Mouse (Mus musculus) lung, adult 2 months (tissue): ENCODE measurements around the gene H2-M3. TPM values are rescaled to one million over a fixed set of nuclear protein-coding genes. Genes with fewer than 3 reads are reported as not detected.

ENCODE experiments used
- DNase-seq: peaks from one replicate; pipeline ENCODE4 v3.0.0; 2022
- H3K4me1 ChIP-seq: fragments of 200-500 bp; 2 replicates; pipeline ENCODE4 v1.6.1; 2011; ENCODE audit warnings: low read length; ENCODE audit not compliant: control insufficient read depth, insufficient read depth
- H3K4me3 ChIP-seq: fragments of 200-500 bp; replicated peaks from 2 replicates; pipeline ENCODE3; 2011; ENCODE audit warnings: low read depth, mild to moderate bottlenecking, control low read depth, low read length; ENCODE audit errors: extremely low read depth
- CTCF ChIP-seq: fragments of 200-500 bp; IDR thresholded peaks from 2 replicates; pipeline ENCODE4 v1.5.1; 2011; ENCODE audit warnings: mild to moderate bottlenecking, low read length, control low read depth; ENCODE audit not compliant: insufficient read depth
- POLR2A ChIP-seq: fragments of 200-500 bp; IDR thresholded peaks from 2 replicates; pipeline ENCODE4 v1.6.1; 2011; ENCODE audit warnings: low read depth, mild to moderate bottlenecking, control low read depth, low read length, borderline replicate concordance; ENCODE audit errors: extremely low read depth
- WGBS: fragments of 180-500 bp; shearing (Covaris S2); methylation state at CpG from one replicate; pipeline ENCODE4 v1.1.7; 2018; 5-methylcytosine and 5-hydroxymethylcytosine counted together
- polyA plus RNA-seq: library from polyadenylated mRNA; depleted of rRNA; stranded (reverse); fragments of >200 nt; gene quantifications from 2 replicates; pipeline ENCODE4 v1.2.3, GENCODE M21; 2012; rRNA removed

H2-M3 gene
- polyA plus RNA-seq, 1 experiment = 14.6 TPM

GRCm38 (mm10) chr17:37276573-37276972 lies 6.6 kb downstream of the H2-M3 start:
- H3K4me3 ChIP-seq = no peak overlapping the region
- H3K4me1 ChIP-seq = no peaks in the 10 kb centered on the region
- no peak for TF ChIP-seq CTCF
- no peak for TF ChIP-seq POLR2A
- DNase-seq = no peak

- Histone ChIP-seq H3K4me1 (no peaks in the 10 kb centered on the region), H3K4me3 (no peak overlapping the region)
- TF ChIP-seq POLR2A = no peak
- TF ChIP-seq CTCF = no peak
- 71% methylated on average over 1 of the region's 1 CpGs for WGBS
- no peak for DNase-seq
Observed at GRCm38 (mm10) chr17:37280331-37280730, 10.3 kb downstream of the H2-M3 start.

- TF ChIP-seq POLR2A (no peak), CTCF (no peak)
- no peak within 1 kb of the TSS for H3K4me3 ChIP-seq
- DNase-seq = no peak
- H3K4me1 ChIP-seq = no peaks in the 10 kb centered on the region
- 79% methylated on average over 1 of the region's 1 CpGs for WGBS
Observed at GRCm38 (mm10) chr17:37283360-37283759, 13.3 kb downstream of the H2-M3 start, which contains the start of gene Olfr99. Gene Olfr99, minus strand, starts transcription at chr17:37283460.

- WGBS = 73% methylated on average over 4 of the region's 4 CpGs
- Histone ChIP-seq H3K4me1 (no peaks in the 10 kb centered on the region), H3K4me3 (no peak within 1 kb of the TSS)
- TF ChIP-seq POLR2A (no peak), CTCF (no peak)
- DNase-seq = no peak
Observed at GRCm38 (mm10) chr17:37304213-37304612, 34.2 kb downstream of the H2-M3 start, which contains the start of gene Olfr101. Gene Olfr101, minus strand, starts transcription at chr17:37304313.

GRCm38 (mm10) chr17:37308483-37308882 lies 38.5 kb downstream of the H2-M3 start:
- Histone ChIP-seq H3K4me3 (no peak overlapping the region), H3K4me1 (no peaks in the 10 kb centered on the region)
- WGBS = 33% methylated on average over 4 of the region's 4 CpGs
- no peak for DNase-seq
- TF ChIP-seq CTCF = no peak
- TF ChIP-seq POLR2A = no peak

- H3K4me1 ChIP-seq = no peaks in the 10 kb centered on the region
- no peak for TF ChIP-seq POLR2A
- TF ChIP-seq CTCF = no peak
- 33% methylated on average over 2 of the region's 2 CpGs for WGBS
- DNase-seq = no peak
- H3K4me3 ChIP-seq = no peak overlapping the region
Observed at GRCm38 (mm10) chr17:37310146-37310699, 40.2 kb downstream of the H2-M3 start.

- DNase-seq = no peak
- no peak for TF ChIP-seq POLR2A
- TF ChIP-seq CTCF = no peak
- Histone ChIP-seq H3K4me3 (no peak within 1 kb of the TSS), H3K4me1 (no peaks in the 10 kb centered on the region)
Observed at GRCm38 (mm10) chr17:37316954-37317353, 46.9 kb downstream of the H2-M3 start, which contains the start of gene Olfr102. Gene Olfr102, minus strand, starts transcription at chr17:37317054.

Other genes with a start within 250 kb of the H2-M3 start
- gene Mog, start 246.8 kb upstream of the H2-M3 start, polyA plus RNA-seq = not detected in 2 replicates
- 38.0 and 46.1 TPM in 2 replicates for gene Gabbr1, start 224.3 kb upstream of the H2-M3 start, polyA plus RNA-seq
- not detected in 2 replicates for gene Olfr90, start 181.7 kb upstream of the H2-M3 start, polyA plus RNA-seq
- gene Olfr91, start 171.9 kb upstream of the H2-M3 start, polyA plus RNA-seq = not detected in 2 replicates
- not detected in 2 replicates for gene Olfr92, start 150.1 kb upstream of the H2-M3 start, polyA plus RNA-seq
- not detected in 2 replicates for gene Olfr93, start 108.7 kb upstream of the H2-M3 start, polyA plus RNA-seq
- not detected in 2 replicates for gene Ubd, start 76.3 kb upstream of the H2-M3 start, polyA plus RNA-seq
- not detected in 2 replicates for gene Olfr94, start 69.2 kb upstream of the H2-M3 start, polyA plus RNA-seq
- gene Olfr95, start 57.1 kb upstream of the H2-M3 start, polyA plus RNA-seq = not detected in 2 replicates
- not detected in 2 replicates for gene Olfr96, start 50.1 kb upstream of the H2-M3 start, polyA plus RNA-seq
- not detected in 2 replicates for gene Olfr97, start 32.9 kb upstream of the H2-M3 start, polyA plus RNA-seq
- not detected in 2 replicates for gene Olfr98, start 6.5 kb upstream of the H2-M3 start, polyA plus RNA-seq
- gene Olfr99, start 13.2 kb downstream of the H2-M3 start, polyA plus RNA-seq = not detected in 2 replicates
- not detected in 2 replicates for gene Olfr101, start 34.1 kb downstream of the H2-M3 start, polyA plus RNA-seq
- not detected in 2 replicates for gene Olfr102, start 46.8 kb downstream of the H2-M3 start, polyA plus RNA-seq
- gene Olfr103, start 69.5 kb downstream of the H2-M3 start, polyA plus RNA-seq = not detected in 2 replicates
- not detected in 2 replicates for gene Olfr104-ps, start 89.4 kb downstream of the H2-M3 start, polyA plus RNA-seq
- not detected in 2 replicates for gene Olfr105-ps, start 108.8 kb downstream of the H2-M3 start, polyA plus RNA-seq
- gene Olfr106-ps, start 120.2 kb downstream of the H2-M3 start, polyA plus RNA-seq = not detected in 2 replicates
- gene Olfr107, start 129.0 kb downstream of the H2-M3 start, polyA plus RNA-seq = not detected in 2 replicates
- not detected in 2 replicates for gene Olfr108, start 175.3 kb downstream of the H2-M3 start, polyA plus RNA-seq
- gene Olfr109, start 188.7 kb downstream of the H2-M3 start, polyA plus RNA-seq = not detected in 2 replicates
- 0.28 and 0.63 TPM in 2 replicates for gene H2-M2, start 213.3 kb downstream of the H2-M3 start, polyA plus RNA-seq
- gene Olfr110, start 222.2 kb downstream of the H2-M3 start, polyA plus RNA-seq = 0.07 TPM in 1 of 2 replicates, not detected in the other
- gene Olfr111, start 237.8 kb downstream of the H2-M3 start, polyA plus RNA-seq = 0.07 and 0.21 TPM in 2 replicates